Mouse (Mus musculus): ENCODE data around the gene Cfl2.
"Not testable (repeated sequence)": the region's sequence is repeated elsewhere in the genome, so short reads cannot be mapped to it uniquely, and the experiment has no call there.

The Cfl2 gene

GRCm38 (mm10) chr12:54862606-54863535 is at the start of gene Cfl2:
TSS of gene Cfl2 (minus strand) at chr12:54862877.
- ATAC-seq (ENCODE audit: insufficient number of reproducible peaks, low FRiP score, low TSS enrichment) = peak; percentile 83

- ATAC-seq (ENCODE audit: insufficient number of reproducible peaks, low FRiP score, low TSS enrichment) = no peak
Measured at GRCm38 (mm10) chr12:54910387-54910786, 47.7 kb upstream of the Cfl2 start.

GRCm38 (mm10) chr12:54892559-54892958 is 29.9 kb upstream of the Cfl2 start:
- not testable (repeated sequence) for ATAC-seq (ENCODE audit: insufficient number of reproducible peaks, low FRiP score, low TSS enrichment)

GRCm38 (mm10) chr12:54890426-54890825 is 27.7 kb upstream of the Cfl2 start:
- no peak for ATAC-seq (ENCODE audit: insufficient number of reproducible peaks, low FRiP score, low TSS enrichment)

- ATAC-seq (ENCODE audit: insufficient number of reproducible peaks, low FRiP score, low TSS enrichment) = no peak
Measured at GRCm38 (mm10) chr12:54887580-54888127, 25.0 kb upstream of the Cfl2 start.

GRCm38 (mm10) chr12:54879630-54880029 is 17.0 kb upstream of the Cfl2 start:
- ATAC-seq (ENCODE audit: insufficient number of reproducible peaks, low FRiP score, low TSS enrichment) = no peak; the same call in 1 of the 2 replicates

GRCm38 (mm10) chr12:54879211-54879610 is 16.5 kb upstream of the Cfl2 start:
- no peak for ATAC-seq (ENCODE audit: insufficient number of reproducible peaks, low FRiP score, low TSS enrichment)

- ATAC-seq (ENCODE audit: insufficient number of reproducible peaks, low FRiP score, low TSS enrichment) = no peak
Measured at GRCm38 (mm10) chr12:54877875-54878274, 15.2 kb upstream of the Cfl2 start.

- ATAC-seq (ENCODE audit: insufficient number of reproducible peaks, low FRiP score, low TSS enrichment) = no peak
Measured at GRCm38 (mm10) chr12:54876879-54877278, 14.2 kb upstream of the Cfl2 start.

GRCm38 (mm10) chr12:54874711-54875110 is 12.0 kb upstream of the Cfl2 start:
- no peak for ATAC-seq (ENCODE audit: insufficient number of reproducible peaks, low FRiP score, low TSS enrichment)

- ATAC-seq (ENCODE audit: insufficient number of reproducible peaks, low FRiP score, low TSS enrichment) = peak; percentile 22
Measured at GRCm38 (mm10) chr12:54861991-54862605, 579 bp downstream of the Cfl2 start.

- peak; percentile 71 for ATAC-seq (ENCODE audit: insufficient number of reproducible peaks, low FRiP score, low TSS enrichment)
Measured at GRCm38 (mm10) chr12:54859531-54859930, 3.1 kb downstream of the Cfl2 start.

- ATAC-seq (ENCODE audit: insufficient number of reproducible peaks, low FRiP score, low TSS enrichment) = no peak
Measured at GRCm38 (mm10) chr12:54850551-54850950, 12.1 kb downstream of the Cfl2 start.

- no peak for ATAC-seq (ENCODE audit: insufficient number of reproducible peaks, low FRiP score, low TSS enrichment)
Measured at GRCm38 (mm10) chr12:54844415-54844814, 18.3 kb downstream of the Cfl2 start.

GRCm38 (mm10) chr12:54841576-54841975 is 21.1 kb downstream of the Cfl2 start:
- ATAC-seq (ENCODE audit: insufficient number of reproducible peaks, low FRiP score, low TSS enrichment) = no peak

GRCm38 (mm10) chr12:54839815-54840214 is 22.9 kb downstream of the Cfl2 start:
- ATAC-seq (ENCODE audit: insufficient number of reproducible peaks, low FRiP score, low TSS enrichment) = no peak

- no peak for ATAC-seq (ENCODE audit: insufficient number of reproducible peaks, low FRiP score, low TSS enrichment)
Measured at GRCm38 (mm10) chr12:54838931-54839330, 23.7 kb downstream of the Cfl2 start.

- no peak for ATAC-seq (ENCODE audit: insufficient number of reproducible peaks, low FRiP score, low TSS enrichment)
Measured at GRCm38 (mm10) chr12:54835608-54836570, 26.8 kb downstream of the Cfl2 start.

- ATAC-seq (ENCODE audit: insufficient number of reproducible peaks, low FRiP score, low TSS enrichment) = no peak
Measured at GRCm38 (mm10) chr12:54834925-54835447, 27.7 kb downstream of the Cfl2 start.
